Mouse (Mus musculus) frontal cortex, adult 2 months (tissue): Measurements from ENCODE around the gene Acvr1b. TPM values are rescaled to one million over a fixed set of nuclear protein-coding genes. Genes with fewer than 3 reads are reported as not detected.

Experiments
- DNase-seq, 2 experiments: peaks; one replicate each; pipeline ENCODE4 v3.0.0; 2022; ENCODE audit warnings: low spot score in 1 of 2; ENCODE audit errors: extremely low spot score in 1 of 2
- polyA plus RNA-seq: library from polyadenylated mRNA; depleted of rRNA; stranded (reverse); fragments of >200 nt; gene quantifications from 2 replicates; pipeline ENCODE4 v1.2.3, GENCODE M21; 2012

Acvr1b gene
- polyA plus RNA-seq, 1 experiment = 68.6 TPM

GRCm38 (mm10) chr15:101224006-101224906 is 50.4 kb downstream of the Acvr1b start, which contains the start of gene Grasp:
Grasp (plus strand) TSS chr15:101224188.
- DNase-seq = peak; percentile 82 to 89

GRCm38 (mm10) chr15:101224977-101225376 is 51.1 kb downstream of the Acvr1b start:
- DNase-seq = no peak

- no peak for DNase-seq
Measured at GRCm38 (mm10) chr15:101227971-101228370, 54.1 kb downstream of the Acvr1b start.

GRCm38 (mm10) chr15:101228866-101229590 is 55.2 kb downstream of the Acvr1b start:
- no peak for DNase-seq

GRCm38 (mm10) chr15:101230503-101230902 is 56.6 kb downstream of the Acvr1b start:
- DNase-seq = no peak

- DNase-seq = no peak
Measured at GRCm38 (mm10) chr15:101230995-101231647, 57.3 kb downstream of the Acvr1b start.

GRCm38 (mm10) chr15:101231648-101232180 is 57.8 kb downstream of the Acvr1b start:
- DNase-seq = no peak

- no peak for DNase-seq
Measured at GRCm38 (mm10) chr15:101232607-101233006, 58.7 kb downstream of the Acvr1b start.

- no peak for DNase-seq
Measured at GRCm38 (mm10) chr15:101233183-101233582, 59.3 kb downstream of the Acvr1b start.

- DNase-seq = no peak
Measured at GRCm38 (mm10) chr15:101233641-101234275, 59.9 kb downstream of the Acvr1b start.

- no peak for DNase-seq
Measured at GRCm38 (mm10) chr15:101234611-101235341, 60.9 kb downstream of the Acvr1b start.

- no peak for DNase-seq
Measured at GRCm38 (mm10) chr15:101235342-101235698, 61.5 kb downstream of the Acvr1b start.

GRCm38 (mm10) chr15:101235728-101236327 is 62.0 kb downstream of the Acvr1b start:
- DNase-seq = peak; percentile 73 to 83

GRCm38 (mm10) chr15:101236878-101237277 is 63.0 kb downstream of the Acvr1b start:
- DNase-seq = no peak

- peak; percentile 76 to 88 for DNase-seq
Measured at GRCm38 (mm10) chr15:101238885-101239511, 65.1 kb downstream of the Acvr1b start.

GRCm38 (mm10) chr15:101239821-101240220 is 66.0 kb downstream of the Acvr1b start:
- no peak for DNase-seq

- peak; percentile 90 to 99 for DNase-seq
Measured at GRCm38 (mm10) chr15:101240799-101241204, 66.9 kb downstream of the Acvr1b start.

- no peak for DNase-seq
Measured at GRCm38 (mm10) chr15:101241236-101241635, 67.4 kb downstream of the Acvr1b start.

- DNase-seq = no peak
Measured at GRCm38 (mm10) chr15:101241853-101242252, 68.0 kb downstream of the Acvr1b start.
